Mouse (Mus musculus): ENCODE measurements around the gene Gale. TPM values are rescaled to one million over a fixed set of nuclear protein-coding genes. Genes with fewer than 3 reads are reported as not detected.

Gale gene
- total RNA-seq, 1 experiment = 33.0 TPM

DNA sequence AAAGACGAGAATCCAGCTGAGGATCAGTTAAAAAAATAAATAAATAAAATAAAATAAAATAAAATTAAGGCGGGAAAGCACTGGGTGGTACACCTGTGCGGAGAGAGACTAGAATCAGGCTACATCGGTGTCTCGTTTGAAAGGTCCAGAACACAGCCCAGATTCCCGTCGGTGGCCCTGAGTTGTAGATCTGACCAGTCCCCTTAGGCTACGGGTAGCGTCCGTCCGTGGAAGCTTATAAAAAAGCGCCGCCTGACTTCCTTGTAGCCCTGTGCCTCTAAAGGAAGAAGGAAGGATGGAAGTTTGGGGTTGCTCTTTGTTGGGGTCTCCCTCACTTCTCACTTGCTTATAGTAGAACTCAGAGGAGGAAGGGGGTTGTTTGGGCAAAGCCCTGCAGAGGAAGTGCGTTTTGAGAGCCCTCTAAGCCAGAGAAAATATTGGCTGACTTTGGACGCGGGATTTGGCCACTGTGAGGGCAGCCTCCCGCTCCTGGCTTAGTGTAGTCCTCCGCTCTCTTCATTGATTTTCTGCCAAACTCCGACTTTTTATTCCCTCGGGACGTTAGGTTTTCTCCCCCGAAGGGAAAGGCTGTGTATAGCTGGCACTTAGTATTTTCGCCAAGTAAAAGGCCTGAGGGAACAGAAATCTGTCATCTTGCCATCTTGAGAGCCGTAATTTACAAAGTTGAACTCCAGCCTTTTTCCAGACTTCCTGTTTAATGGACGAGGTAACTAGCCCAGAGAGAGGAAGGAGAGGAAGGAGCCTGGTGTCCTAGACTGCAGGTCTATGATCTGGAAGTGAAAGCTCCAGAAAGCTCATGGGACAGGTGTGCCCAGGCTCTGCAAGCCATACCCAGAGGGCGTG, 42.0 kb upstream of the Gale start:
- in situ Hi-C loops (cut with MboI; ENCODE audit: low sequenced_read_pairs in 2 of 2, unreplicated experiment in 2 of 2) = no loop called here
- H3K27ac ChIP-seq (ENCODE audit: insufficient read depth, low read depth, low read length, poor library complexity, severe bottlenecking) = no peak overlapping the region
- TF ChIP-seq CHD2 (IDR thresholded peaks at IDR 0.05; ENCODE audit: low read depth, low read length) = no peak
- TF ChIP-seq MAFK (IDR thresholded peaks at IDR 0.05; ENCODE audit: insufficient read depth, low read depth, low read length) = no peak
- TF ChIP-seq ZC3H11A (IDR thresholded peaks at IDR 0.05; ENCODE audit: borderline replicate concordance, low read depth, low read length) = no peak
- no peak for TF ChIP-seq HCFC1 (IDR thresholded peaks at IDR 0.05; ENCODE audit: borderline replicate concordance, insufficient read depth, low read length)

DNA sequence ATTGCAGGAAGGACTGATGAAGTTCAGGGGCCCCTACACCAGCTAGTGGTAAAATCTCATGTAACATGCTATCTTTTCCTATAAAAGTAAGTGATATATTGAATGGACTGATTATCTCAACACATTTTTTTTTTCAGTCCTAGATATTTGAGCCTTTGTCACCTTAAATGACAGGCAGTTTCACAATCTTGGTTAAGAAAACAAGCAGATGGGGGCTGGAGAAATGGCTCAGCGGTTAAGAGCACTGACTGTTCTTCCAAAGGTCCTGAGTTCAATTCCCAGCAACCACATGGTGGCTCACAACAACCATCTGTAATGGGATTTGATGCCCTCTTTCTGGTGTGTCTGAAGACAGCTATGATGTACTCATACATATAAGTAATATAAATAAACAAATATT, 41.3 kb upstream of the Gale start:
- no peak for DNase-seq (ENCODE audit: low read depth, low spot score)
- Histone ChIP-seq H3K4me1 (ENCODE audit: control insufficient read depth in 2 of 2, insufficient read depth in 2 of 2, low read length in 2 of 2, poor library complexity in 1 of 2) (peaks cover 4 to 10% of the 10 kb centered on the region in 2 experiments), H3K36me3 (ENCODE audit: control insufficient read depth, insufficient read depth, low read length, poor library complexity, severe bottlenecking) (peaks cover 7% of the 10 kb centered on the region; the same call in 1 of the 2 replicates), H3K4me3 (ENCODE audit: insufficient read depth in 1 of 2, low read depth in 1 of 2, low read length in 2 of 2, poor library complexity in 1 of 2, severe bottlenecking in 1 of 2) (no peak overlapping the region), H3K9me3 (ENCODE audit: control insufficient read depth, insufficient read depth, low read depth, low read length) (no peaks in the 10 kb centered on the region), H3K9ac (ENCODE audit: insufficient read depth, low read depth, low read length, poor library complexity, severe bottlenecking) (no peak overlapping the region), H3K27ac (ENCODE audit: insufficient read depth, low read depth, low read length, poor library complexity, severe bottlenecking) (no peak overlapping the region)
- in situ Hi-C loops (cut with MboI; ENCODE audit: low sequenced_read_pairs in 2 of 2, unreplicated experiment in 2 of 2) = no loop called here
- TF ChIP-seq CHD2 (IDR thresholded peaks at IDR 0.05; ENCODE audit: low read depth, low read length) (no peak), MAFK (IDR thresholded peaks at IDR 0.05; ENCODE audit: insufficient read depth, low read depth, low read length) (no peak), ZNF384 (IDR thresholded peaks at IDR 0.05; ENCODE audit: low read depth, low read length) (no peak), ZC3H11A (IDR thresholded peaks at IDR 0.05; ENCODE audit: borderline replicate concordance, low read depth, low read length) (no peak), HCFC1 (IDR thresholded peaks at IDR 0.05; ENCODE audit: borderline replicate concordance, insufficient read depth, low read length) (no peak)

More for the DNA sequence above, 42.0 kb upstream of the Gale start:
- H3K9ac ChIP-seq (ENCODE audit: insufficient read depth, low read depth, low read length, poor library complexity, severe bottlenecking) = peak overlapping the region; percentile 86
- no peak for DNase-seq (ENCODE audit: low read depth, low spot score)
- peaks cover 7% of the 10 kb centered on the region; the same call in 1 of the 2 replicates for H3K36me3 ChIP-seq (ENCODE audit: control insufficient read depth, insufficient read depth, low read length, poor library complexity, severe bottlenecking)
- H3K9me3 ChIP-seq (ENCODE audit: control insufficient read depth, insufficient read depth, low read depth, low read length) = no peaks in the 10 kb centered on the region
- H3K4me3 ChIP-seq (ENCODE audit: insufficient read depth in 1 of 2, low read depth in 1 of 2, low read length in 2 of 2, poor library complexity in 1 of 2, severe bottlenecking in 1 of 2) = peak overlapping the region; percentile 93 to 98
- H3K4me1 ChIP-seq (ENCODE audit: control insufficient read depth in 2 of 2, insufficient read depth in 2 of 2, low read length in 2 of 2, poor library complexity in 1 of 2) = peaks cover 2 to 8% of the 10 kb centered on the region in 2 experiments

DNA sequence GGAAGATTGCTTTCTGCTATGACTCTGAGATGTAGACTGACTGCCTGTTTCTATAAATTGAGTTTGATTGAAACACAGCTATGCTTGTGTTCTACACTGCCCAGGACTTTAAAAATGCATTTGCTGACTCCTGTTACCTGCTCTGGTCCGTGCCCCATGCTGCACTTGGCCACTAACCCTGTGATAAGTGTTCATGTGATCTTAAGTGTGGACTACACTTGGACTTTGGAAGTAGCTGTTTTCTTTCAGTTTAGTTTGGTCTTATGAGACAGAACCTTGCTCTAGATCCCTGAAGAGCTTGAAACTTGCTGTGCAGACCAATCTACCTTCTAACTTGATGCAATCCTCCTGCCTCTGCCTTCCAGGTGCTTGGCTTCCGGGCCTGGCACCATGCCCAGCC, 39.1 kb upstream of the Gale start:
- Histone ChIP-seq H3K4me1 (ENCODE audit: control insufficient read depth in 2 of 2, insufficient read depth in 2 of 2, low read length in 2 of 2, poor library complexity in 1 of 2) (peaks cover 7 to 9% of the 10 kb centered on the region in 2 experiments; a peak in 3 of 4 replicates), H3K4me3 (ENCODE audit: insufficient read depth in 1 of 2, low read depth in 1 of 2, low read length in 2 of 2, poor library complexity in 1 of 2, severe bottlenecking in 1 of 2) (no peak overlapping the region), H3K9me3 (ENCODE audit: control insufficient read depth, insufficient read depth, low read depth, low read length) (no peaks in the 10 kb centered on the region), H3K9ac (ENCODE audit: insufficient read depth, low read depth, low read length, poor library complexity, severe bottlenecking) (no peak overlapping the region), H3K36me3 (ENCODE audit: control insufficient read depth, insufficient read depth, low read length, poor library complexity, severe bottlenecking) (peaks cover 7% of the 10 kb centered on the region; the same call in 1 of the 2 replicates), H3K27ac (ENCODE audit: insufficient read depth, low read depth, low read length, poor library complexity, severe bottlenecking) (no peak overlapping the region)
- TF ChIP-seq ZC3H11A (IDR thresholded peaks at IDR 0.05; ENCODE audit: borderline replicate concordance, low read depth, low read length) (no peak), HCFC1 (IDR thresholded peaks at IDR 0.05; ENCODE audit: borderline replicate concordance, insufficient read depth, low read length) (no peak), CHD2 (IDR thresholded peaks at IDR 0.05; ENCODE audit: low read depth, low read length) (no peak), ZNF384 (IDR thresholded peaks at IDR 0.05; ENCODE audit: low read depth, low read length) (no peak), MAFK (IDR thresholded peaks at IDR 0.05; ENCODE audit: insufficient read depth, low read depth, low read length) (no peak)
- in situ Hi-C loops (cut with MboI; ENCODE audit: low sequenced_read_pairs in 2 of 2, unreplicated experiment in 2 of 2) = no loop called here
- no peak for DNase-seq (ENCODE audit: low read depth, low spot score)

DNA sequence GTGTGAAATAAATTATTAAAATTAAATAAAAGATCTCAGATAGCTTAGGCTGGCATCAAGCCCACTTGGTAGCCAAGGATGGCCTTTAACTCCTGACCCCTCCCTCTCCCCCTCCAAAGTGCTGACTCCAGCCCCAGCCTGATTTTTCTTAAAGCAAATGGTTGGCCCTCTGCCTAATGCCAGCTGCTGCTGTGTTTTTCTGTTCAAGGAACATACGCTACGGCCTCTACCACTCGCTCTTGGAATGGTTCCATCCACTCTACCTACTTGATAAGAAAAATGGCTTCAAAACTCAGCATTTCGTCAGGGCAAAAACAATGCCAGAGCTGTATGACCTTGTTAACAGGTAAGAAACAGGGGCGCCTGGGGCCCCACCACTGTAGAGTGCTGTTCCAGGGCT, 38.2 kb upstream of the Gale start:
- TF ChIP-seq MAFK (IDR thresholded peaks at IDR 0.05; ENCODE audit: insufficient read depth, low read depth, low read length) (no peak), HCFC1 (IDR thresholded peaks at IDR 0.05; ENCODE audit: borderline replicate concordance, insufficient read depth, low read length) (no peak), CHD2 (IDR thresholded peaks at IDR 0.05; ENCODE audit: low read depth, low read length) (no peak), ZNF384 (IDR thresholded peaks at IDR 0.05; ENCODE audit: low read depth, low read length) (no peak), ZC3H11A (IDR thresholded peaks at IDR 0.05; ENCODE audit: borderline replicate concordance, low read depth, low read length) (no peak)
- DNase-seq (ENCODE audit: low read depth, low spot score) = no peak
- H3K9me3 ChIP-seq (ENCODE audit: control insufficient read depth, insufficient read depth, low read depth, low read length) = no peaks in the 10 kb centered on the region
- peaks cover 7 to 8% of the 10 kb centered on the region in 2 experiments; a peak in 3 of 4 replicates for H3K4me1 ChIP-seq (ENCODE audit: control insufficient read depth in 2 of 2, insufficient read depth in 2 of 2, low read length in 2 of 2, poor library complexity in 1 of 2)
- peak overlapping the region in 1 of 2 experiments; percentile 31; a peak in 1 of 4 replicates for H3K4me3 ChIP-seq (ENCODE audit: insufficient read depth in 1 of 2, low read depth in 1 of 2, low read length in 2 of 2, poor library complexity in 1 of 2, severe bottlenecking in 1 of 2)
- H3K27ac ChIP-seq (ENCODE audit: insufficient read depth, low read depth, low read length, poor library complexity, severe bottlenecking) = 0 out of 2 replicates have a peak overlapping the region, but pooled peaks have one; percentile 1
- H3K36me3 ChIP-seq (ENCODE audit: control insufficient read depth, insufficient read depth, low read length, poor library complexity, severe bottlenecking) = peaks cover 7% of the 10 kb centered on the region; the same call in 1 of the 2 replicates
- H3K9ac ChIP-seq (ENCODE audit: insufficient read depth, low read depth, low read length, poor library complexity, severe bottlenecking) = 0 out of 2 replicates have a peak overlapping the region, but pooled peaks have one; percentile 8
- in situ Hi-C loops (cut with MboI; ENCODE audit: low sequenced_read_pairs in 2 of 2, unreplicated experiment in 2 of 2) = no loop called here

Data from ES-E14 (cell line).